Mouse (Mus musculus): ENCODE results near the gene 1700030K09Rik.

Gene 1700030K09Rik

DNA sequence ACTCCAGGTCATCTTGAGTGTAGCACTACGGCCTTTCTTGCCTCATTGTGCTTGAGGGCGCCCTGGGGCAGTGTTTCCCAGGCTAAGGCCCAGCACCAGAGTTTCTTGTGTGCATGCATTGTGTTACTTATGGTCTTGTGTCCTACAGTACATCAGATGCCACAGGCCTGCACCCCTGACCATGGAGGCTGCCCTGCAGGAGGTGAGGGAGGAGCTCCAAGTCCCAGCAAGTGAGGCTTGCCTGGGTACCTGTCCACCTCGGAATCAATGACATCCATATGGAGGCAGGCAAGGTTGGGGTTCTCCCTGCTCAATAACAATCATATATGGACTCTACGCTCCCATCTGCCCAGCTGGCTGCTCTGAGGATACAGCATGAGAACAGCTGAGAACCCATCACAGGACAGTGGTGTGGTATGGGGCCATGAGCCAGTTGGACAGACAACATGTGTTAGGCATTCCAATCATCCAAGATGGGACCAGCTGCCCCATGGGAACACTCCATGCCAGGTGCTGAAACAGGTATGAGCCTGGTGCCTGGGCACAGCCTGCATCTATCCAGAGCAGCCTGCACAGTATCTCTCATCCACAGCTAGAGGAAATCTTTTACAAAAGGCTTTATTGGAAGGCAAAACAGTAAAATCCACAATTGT is 16.3 kb downstream of the 1700030K09Rik start:
- no peak for DNase-seq (ENCODE audit: low spot score)

DNA sequence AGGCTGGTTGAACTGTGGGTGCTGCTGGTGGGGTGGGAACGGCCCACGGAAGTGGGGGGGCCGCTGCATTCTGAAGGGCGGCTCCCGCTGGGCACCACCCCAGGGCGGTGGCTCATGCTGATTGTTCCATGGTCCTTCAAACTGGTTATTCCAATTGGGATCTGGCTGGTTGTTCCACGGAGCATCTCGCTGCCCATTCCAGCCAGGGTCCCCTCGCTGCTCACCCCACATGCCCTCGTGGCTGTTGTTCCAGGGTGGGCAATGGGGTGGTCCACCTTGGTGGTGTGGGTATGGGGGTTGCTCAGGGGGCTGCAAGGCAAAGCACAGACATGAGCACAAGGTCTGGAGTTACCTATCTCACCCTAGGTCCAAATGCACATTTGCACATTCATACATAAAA is 20.5 kb downstream of the 1700030K09Rik start:
- DNase-seq (ENCODE audit: low spot score) = no peak

DNA sequence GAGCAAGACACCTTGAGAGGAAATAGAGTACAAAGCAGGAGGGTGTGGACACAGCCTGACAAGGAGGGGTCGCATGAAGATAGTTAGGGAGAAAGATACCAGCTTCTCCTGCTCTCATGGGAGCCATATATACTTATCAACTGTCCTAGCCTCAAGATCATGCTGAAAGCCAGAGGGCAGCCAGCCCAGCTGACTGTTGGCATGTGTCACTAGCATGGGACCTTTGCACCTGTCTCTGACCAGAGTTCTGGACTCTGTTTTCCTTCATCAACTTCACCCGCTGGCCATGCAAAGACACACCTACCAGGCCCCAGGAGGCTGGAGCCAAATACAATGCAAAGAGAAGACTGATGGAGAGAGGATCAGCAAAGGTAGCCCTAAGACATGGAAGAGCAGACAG is 25.6 kb downstream of the 1700030K09Rik start:
- no peak for DNase-seq (ENCODE audit: low spot score)

DNA sequence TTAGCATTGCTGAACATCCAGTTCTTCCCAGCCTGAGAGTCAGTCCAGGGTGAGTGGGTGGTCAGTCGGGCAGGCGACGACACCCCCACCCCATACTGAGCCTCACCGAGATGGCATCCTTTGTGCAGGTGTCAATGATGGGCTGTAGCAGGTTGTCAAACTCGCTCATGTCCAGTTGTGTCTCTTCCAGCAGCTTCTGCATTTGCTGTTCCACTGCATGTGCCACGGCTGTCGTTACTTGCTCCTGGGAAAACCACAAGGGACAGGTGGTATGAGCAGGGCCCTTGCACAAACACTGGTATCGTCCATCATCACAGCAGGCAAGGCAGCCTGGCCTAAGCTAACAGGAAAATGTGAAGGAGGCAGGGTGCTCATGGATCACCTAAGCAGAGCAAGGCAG is 26.3 kb downstream of the 1700030K09Rik start:
- DNase-seq (ENCODE audit: low spot score) = no peak

DNA sequence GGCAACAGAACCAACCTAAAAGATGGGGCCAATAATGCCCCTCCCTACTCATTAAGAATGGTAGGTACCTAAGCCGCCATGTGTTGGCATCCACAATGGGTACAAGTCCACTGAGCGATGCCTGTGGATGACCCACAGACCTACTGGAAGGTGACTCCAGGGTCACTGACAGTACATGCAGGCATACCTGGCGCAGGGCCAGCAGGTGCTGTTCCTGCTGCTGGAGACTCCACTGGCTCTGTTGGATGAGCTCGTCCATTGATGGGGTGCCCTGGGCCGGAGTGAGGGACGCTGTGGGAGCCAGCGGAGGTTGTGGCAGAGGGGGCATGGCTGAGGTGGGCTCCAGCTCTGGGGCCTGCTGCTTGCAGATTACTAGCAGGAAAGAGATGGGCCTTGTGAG is 27.0 kb downstream of the 1700030K09Rik start:
- DNase-seq (ENCODE audit: low spot score) = no peak

DNA sequence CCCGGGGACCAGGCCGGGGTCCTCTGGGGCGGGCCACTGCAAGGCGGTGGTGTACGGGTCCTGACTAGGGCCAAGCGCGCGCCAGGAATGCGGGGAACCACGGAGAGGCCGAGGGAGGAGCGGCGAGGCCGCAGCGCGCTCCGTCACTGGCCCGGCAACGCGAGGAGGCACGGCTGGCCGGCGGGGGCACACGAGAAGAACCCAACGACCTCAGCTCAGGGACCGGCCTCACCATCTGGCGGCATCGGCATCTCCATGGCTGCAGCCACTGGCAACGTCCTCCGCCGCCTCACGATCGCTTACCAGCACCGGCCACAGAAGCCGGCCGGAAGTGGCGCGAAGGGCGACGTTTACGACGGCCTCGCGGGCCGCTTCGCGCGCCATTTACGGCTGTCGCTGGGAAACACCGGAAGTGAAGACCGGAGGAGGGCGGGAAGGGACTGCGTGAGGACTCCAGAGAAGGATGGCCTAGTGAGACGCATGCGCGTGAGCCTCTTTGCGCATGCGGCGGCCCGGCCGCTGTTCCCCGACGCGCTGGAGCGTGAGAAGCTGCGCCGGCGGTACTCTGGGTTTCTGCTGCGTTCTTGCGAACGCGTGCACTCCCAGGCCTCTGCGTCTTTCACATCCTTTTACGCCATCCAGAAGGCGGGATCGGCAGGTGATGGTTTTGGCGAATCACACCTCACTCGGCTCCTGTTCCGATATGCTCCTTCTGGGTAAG is 31.3 kb downstream of the 1700030K09Rik start, which contains the start of gene Cherp:
TSS of gene Cherp (minus strand) at position 401 of the 721 bp plus-strand sequence.
- DNase-seq (ENCODE audit: low spot score) = peak; percentile 86

DNA sequence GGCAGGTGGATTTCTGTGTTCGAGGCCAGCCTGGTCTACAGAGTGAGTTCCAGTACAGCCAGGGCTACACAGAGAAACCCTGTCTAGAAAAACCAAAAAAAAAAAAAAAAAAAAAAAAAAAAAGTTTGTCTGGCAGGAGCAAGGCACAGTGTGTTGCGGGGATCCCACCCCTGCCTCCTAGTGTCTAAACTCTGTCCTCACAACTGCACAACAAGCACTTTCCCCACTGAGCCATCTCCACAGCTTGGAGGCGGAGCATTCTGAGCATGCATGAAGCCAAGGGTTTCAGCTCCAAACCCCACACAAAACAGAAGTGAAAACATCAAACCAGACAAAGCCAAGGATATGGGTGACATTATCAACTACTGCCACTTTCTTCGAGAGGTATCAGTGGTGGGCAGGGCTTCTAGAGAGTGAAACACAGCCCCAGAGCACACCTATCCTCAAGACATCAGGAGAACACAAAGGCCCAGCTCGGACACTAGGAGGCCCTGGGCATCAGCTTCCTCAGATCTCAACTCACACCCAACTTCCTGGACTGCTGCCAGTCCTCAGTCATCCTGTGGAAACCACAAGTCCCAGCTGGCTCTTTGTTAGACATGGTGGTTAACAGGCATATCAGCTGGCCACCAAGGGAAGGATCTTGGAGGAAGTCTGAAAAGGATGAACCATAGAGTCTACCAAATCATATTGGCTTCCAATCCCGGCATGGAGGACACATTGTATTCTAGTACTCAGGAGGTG is 41.9 kb downstream of the 1700030K09Rik start:
- DNase-seq (ENCODE audit: low spot score) = no peak

DNA sequence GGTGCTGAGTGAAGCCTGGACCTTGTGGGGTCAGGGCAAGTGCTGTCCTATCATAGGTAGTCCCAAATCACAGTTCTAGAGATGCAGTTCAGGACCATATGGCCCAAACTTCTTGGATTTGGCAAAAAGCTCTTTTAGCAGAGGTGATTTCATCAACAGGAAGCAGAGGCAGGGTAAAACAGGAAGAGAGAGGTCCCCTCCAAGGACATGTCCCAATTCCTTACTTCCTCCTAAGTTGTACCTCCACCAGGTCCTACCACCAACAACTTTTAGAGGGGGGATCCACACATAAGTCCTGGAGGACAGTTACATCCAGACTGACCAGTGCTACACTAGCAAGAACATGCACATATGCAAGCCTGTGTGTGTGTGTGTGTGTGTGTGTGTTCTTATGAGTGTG is 43.3 kb downstream of the 1700030K09Rik start:
- DNase-seq (ENCODE audit: low spot score) = no peak

DNA sequence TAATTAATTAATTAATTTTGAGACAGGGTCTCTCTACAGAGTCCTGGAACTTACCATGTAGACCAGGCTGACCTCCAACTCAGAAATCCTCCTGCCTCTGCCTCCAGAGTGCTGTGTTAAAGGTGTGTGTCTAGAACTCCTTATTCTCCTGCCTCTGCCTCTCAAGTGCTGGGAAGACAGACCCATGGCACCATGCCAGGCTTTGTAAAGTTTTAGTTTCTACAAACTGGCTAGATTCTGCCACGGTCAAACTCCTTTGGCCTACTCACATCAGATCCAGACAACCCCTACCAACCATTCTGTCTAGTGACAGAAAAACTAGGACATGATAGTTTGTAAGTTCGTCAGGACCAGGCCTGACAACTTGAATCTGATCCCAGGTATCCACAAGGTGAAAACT is 47.3 kb downstream of the 1700030K09Rik start:
- no peak for DNase-seq (ENCODE audit: low spot score)

DNA sequence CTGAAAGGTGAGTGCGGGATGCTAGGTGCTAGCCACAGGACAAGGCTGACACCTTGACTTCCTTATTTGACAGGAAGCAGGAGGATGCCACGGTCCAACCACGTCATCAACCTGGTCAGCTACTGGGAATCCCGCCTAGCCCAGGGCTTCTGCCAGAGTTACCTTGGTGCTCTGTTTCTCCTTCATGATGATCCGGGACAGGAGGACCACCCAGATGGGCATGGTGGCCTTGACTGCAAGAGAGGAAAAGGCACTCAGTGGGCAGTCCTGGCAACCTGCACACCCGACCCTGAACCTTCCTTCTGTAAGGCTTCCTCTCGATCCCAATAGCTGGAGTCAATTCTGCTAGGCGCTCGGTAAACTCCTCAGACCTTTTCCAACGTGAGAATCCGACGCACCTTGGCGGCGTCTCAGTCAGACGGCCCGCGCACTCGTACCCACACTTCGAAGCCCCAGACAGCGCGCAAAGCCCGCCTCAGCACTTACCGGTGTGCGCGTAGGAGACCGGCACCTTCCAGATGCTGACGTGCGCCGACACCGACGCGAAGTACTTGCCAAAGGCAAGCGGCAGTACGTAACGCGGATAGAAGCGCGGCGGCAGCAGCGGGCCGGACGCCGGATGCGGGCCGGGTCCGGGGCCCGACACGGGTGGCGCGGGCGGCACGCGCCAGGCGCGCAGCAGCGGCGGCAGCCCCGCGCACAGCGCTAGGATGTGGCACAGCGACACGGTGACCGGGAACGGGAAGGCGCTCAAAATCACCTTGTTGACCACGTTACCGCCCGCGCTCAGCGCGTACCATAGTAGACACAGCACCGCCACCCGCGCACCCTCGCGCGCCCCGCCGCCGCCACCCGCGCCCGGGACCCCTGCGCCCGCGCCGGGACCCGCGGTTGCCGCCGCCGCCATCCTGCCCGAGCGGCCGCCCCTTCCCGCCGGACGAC is 48.3 kb downstream of the 1700030K09Rik start, which contains the start of gene Slc35e1:
TSS of gene Slc35e1 (minus strand) at position 935 of the 942 bp plus-strand sequence.
- DNase-seq (ENCODE audit: low spot score) = peak; percentile 7

DNA sequence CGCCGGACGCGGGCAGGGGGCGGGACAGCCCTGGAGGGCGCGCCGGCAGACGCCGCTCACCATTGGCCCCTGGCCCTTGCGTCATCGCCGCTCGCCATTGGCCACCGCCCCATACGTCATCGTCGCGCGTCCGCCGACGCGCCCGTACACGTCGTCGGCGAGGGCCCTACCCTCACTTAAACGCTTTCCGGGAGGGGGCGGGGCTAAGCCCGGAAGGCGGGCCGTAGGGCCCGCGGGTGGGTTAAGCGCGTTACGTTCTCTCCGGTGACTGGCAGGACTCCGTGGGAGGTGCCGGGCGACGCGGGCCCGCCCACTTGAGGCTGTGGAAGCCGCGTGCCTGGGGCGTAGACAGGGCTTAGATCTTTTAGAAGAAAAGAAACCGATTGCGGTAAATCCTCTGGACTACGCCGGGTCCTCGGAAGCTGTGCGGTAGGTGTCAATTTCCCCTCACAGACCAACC is 49.0 kb downstream of the 1700030K09Rik start:
- DNase-seq (ENCODE audit: low spot score) = peak; percentile 94

DNA sequence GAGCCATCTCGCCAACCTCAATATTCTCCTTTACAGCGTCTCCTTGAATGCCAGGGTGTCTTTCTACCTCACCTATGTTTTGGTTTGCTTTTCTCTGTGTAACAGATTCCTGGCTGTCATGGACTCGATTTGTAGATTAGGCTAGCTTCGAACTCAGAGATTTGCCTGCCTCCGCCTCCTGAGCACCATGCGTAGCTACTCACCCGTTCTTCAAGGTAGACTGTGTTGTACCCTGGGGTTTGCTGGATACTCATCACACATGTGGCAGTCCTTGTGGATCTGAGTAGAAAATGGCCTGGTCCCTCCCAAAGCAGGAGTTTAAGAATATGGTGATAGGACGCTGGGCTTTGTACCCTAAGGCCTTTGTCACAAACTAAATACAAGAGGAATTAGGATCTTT is 49.7 kb downstream of the 1700030K09Rik start:
- DNase-seq (ENCODE audit: low spot score) = no peak

DNA sequence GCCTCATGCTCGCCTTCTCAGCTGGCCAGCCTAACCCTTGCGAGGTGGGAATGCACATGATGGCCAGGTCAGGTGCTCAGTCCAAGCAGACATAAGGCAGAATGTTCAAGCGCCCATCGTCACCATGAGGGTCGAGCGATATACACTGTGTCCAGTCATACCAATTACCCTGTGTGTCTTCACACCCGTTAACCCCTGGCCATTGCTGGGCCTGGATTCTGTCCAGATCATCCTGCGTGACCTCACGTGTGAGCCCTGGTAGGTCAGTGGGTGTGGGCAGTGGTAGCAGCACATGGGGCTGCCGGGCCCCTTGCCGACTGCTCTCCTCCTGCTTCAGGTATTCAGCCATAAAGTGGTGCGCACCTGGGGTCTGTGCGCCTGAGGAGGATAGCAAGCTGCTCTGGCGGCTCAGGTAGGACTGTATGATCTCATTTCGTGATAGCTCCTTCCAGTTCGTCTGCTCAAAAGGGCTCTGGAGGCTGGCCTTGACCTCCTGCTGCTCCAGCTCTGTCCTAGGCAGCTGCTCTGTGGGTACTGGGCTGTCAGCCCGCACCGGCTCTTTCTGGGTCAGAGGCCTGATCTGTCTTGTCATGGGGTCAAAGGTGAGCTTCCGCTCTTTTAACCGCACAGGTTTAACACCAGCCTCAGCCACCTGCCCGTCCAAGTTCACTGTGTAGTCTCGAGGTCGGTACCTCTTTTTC is 51.9 kb downstream of the 1700030K09Rik start:
- DNase-seq (ENCODE audit: low spot score) = no peak

DNA sequence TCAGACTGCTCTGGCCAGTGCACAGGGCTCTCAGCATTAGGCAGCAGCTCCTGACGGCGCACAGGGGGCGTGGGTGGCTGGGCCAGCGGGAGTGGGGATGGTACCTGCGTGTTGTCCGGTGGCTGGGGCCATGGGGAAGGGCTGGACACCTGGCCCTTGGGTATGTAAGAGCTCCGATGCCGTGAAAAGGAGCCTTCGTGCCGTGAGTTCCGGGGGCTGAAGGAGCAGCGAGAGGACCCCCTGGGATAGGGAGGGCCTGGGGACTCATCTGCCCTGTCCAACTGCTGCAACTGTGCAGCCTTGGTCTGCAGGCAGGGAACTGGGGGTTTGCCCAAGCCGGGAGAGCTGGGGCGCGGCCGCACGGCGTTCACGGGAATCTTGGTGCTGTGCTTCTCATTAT is 52.5 kb downstream of the 1700030K09Rik start:
- no peak for DNase-seq (ENCODE audit: low spot score)

DNA sequence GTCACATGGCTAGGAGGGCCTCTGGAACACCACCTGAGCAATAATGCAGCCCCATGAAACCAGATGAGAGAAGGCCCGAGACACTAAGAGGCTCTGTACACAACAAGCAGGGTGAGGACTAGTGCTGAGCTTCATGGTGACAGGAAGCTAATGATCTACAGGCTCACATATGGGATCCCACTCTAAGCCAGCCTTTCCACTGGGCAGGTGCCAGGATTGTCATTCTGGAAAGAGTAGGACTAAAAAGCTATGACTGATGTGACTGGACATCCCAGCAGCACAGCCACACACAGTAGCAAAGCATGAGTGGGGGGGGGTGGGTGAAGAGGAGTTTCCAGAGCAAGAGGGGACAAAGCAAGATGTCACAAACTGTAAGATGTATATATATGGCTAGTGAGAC is 54.2 kb downstream of the 1700030K09Rik start:
- no peak for DNase-seq (ENCODE audit: low spot score)

DNA sequence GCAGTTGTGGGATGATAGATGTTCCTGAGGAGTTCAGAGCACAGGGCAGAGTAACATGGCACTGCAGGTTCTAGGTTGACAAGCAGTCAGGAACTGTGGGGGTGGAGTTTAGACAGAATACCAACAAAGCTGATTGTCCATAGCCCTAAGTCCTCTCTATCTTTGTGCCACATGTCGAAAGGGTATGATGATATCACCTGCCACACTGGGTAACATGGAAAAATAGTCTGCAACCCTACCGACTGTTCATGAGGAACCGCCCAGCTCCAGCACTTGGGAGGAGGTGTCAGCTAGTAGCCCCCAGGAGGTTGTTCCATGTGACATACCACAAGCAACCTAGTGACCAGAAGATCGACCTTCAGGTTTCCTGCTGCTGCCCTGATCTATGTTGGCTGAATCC is 54.8 kb downstream of the 1700030K09Rik start:
- no peak for DNase-seq (ENCODE audit: low spot score)

DNA sequence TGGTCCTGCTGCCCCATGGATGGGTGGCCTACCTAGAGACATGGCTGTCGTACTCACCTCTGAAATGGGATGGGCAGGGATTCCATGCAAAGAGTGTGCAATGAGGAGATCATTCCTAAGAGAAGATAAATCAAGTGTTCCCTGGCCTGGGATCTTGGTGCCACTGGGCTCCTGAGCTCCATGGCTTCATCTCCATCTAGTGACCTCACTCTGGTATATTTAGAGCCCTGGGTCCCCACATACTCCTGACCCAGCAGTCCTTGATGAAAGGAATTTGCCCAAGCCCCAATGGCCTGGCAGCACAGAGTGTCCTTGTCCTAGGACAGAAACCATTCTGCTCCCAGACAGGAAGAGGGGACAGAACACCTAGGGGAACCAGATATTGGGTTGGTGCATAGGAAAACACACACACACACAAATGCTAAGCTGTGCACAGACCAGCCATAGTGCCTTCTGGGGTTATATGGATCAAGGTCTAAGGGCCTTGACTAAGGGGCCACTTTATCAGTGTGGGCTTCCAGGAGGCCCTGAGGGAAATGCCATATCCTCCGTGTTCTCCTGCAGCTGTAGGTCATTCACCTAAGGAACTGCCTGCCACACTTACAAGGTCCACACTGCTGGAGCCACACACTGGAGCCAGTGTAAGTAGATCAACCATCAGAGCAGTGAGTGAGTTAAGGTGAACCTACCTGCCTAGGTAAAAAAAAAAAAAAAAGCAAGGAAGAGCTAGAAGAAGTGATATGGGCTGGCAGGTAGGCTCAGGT is 56.0 kb downstream of the 1700030K09Rik start:
- no peak for DNase-seq (ENCODE audit: low spot score)

DNA sequence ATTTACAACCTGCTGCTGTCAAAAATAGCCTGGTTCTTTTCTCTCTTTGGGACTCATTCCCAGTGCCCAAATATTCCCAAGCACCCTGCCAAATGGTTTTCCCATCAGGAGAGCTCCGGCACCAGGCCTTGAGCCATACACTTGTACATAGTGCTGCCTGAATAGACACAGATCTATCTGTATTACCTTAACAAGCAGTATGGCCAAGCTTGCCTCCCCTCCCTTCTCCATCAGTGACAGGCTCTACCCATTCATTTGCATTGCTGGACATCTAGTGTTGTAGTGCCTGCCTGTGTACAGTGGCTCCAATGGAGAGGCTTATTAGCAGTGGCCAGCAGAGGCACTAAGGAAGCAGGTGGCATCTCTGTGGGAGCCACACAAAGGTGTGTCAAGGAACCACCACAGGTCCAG is 56.8 kb downstream of the 1700030K09Rik start:
- DNase-seq (ENCODE audit: low spot score) = no peak

DNA sequence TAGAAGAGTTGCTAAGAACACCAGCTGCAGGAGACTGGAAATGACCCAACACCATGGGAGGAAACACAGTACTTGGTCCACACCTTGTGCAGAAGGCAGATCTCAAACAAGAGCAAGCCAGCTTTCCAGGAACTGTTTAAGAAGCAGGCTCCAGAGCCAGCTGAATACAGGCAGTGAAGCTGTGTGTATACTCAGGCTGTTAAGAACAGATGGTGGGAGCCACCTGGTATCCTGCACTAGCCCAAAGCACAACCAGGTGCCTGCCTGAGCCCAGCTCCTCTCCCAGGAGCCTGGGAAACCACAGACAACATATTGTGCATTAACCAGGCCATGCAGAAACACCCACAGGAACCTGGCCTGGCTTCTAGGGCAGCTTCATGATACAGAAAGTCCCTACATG is 60.5 kb downstream of the 1700030K09Rik start:
- DNase-seq (ENCODE audit: low spot score) = no peak

DNA sequence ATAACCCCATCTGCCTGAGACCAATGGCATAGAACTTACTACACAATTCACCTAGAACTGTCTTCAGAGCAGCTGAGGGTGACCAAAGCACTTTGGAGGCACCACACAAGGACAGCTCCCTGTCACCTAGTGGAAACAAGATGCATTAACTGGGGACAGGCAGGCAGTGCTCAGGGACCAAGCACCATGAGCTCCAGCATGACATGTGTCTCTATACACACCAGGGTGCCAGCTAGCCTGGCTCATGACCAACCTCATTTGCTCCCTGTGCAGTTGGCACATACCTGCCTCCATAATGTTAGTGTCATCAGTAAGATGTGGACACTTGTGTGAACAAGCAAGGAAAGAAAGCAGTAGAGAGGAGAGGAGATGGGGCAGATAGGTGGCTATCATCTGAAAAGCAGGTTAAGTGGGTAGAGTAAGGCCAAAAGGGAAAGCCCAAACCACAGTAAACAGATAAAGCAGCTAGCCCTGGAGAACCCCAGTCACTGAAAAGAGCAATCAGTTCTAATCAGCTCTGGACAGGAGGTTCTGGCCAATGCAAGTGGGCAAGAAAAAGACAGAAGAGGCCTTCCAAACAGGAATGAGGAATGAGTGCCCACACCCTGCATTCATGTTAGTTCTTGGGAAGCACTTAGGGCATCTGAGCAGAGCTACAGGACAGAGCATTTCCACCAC is 61.1 kb downstream of the 1700030K09Rik start:
- DNase-seq (ENCODE audit: low spot score) = no peak

Data from ovary, postnatal 10 days (tissue).